Mouse (Mus musculus) neutrophil, adult 65 days (primary cell): ENCODE data around the gene Sval3. TPM values are rescaled to one million over a fixed set of nuclear protein-coding genes. Genes with fewer than 3 reads are reported as not detected.

Experiments
- total RNA-seq: library from RNA; stranded (reverse); gene quantifications from 2 replicates; pipeline ENCODE4 v1.2.4, GENCODE M21; 2023

The Sval3 gene
- total RNA-seq = not detected in 2 replicates

DNA sequence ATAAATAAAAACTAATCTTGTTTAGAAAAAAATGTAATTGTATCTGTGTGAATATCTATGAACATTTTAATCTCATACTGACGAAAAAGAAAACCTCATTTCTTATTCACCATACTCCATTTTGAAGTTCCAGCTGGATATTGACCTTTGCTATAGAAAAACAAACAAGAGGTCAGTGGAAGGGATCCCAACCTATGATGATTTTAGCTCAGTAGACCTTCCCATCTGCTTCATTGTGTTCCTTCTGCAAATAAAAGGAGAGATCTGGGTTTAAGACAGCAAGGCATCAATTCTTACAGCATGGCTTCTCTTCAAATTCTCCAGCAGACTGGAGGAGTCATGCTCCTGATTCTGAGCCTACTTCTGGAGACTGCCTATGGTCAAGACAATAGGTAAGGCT lies at the start of gene Sval3:
Sval3 (plus strand) TSS at position 301 of the 400 bp plus-strand sequence.

DNA sequence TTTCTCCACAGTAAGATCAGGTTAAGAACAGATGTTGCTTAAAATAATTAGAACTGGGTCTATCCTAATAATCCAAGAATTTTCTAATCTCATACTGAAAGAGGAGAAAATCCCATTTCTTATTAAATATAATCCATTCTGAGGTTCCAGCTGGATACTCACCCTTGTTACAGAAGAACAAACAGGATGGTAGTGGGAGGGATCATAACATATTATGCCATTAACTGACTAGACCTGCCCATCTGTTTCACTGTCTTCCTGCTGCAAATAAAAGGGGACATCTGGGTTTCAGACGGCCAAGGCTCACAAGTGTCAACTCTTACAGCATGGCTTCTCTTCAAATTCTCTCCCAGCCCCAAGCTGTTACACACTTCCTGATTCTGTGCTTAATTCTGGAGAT lies 16.6 kb upstream of the Sval3 start, which contains the start of gene Sval1:
Sval1 (plus strand) TSS at position 301 of the 400 bp plus-strand sequence.

Other genes with a start within 250 kb of the Sval3 start
- not detected in 2 replicates for gene Olfr459, start 193.0 kb upstream of the Sval3 start, total RNA-seq
- not detected in 2 replicates for gene Pip, start 120.6 kb upstream of the Sval3 start, total RNA-seq
- gene Sval2, start 115.2 kb upstream of the Sval3 start, total RNA-seq = not detected in 2 replicates
- gene Sval1, start 16.5 kb upstream of the Sval3 start, total RNA-seq = not detected in 2 replicates
- gene Sva, start 70.3 kb downstream of the Sval3 start, total RNA-seq = not detected in 2 replicates
- not detected in 2 replicates for gene Tas2r139, start 172.8 kb downstream of the Sval3 start, total RNA-seq
- gene Tas2r144, start 247.2 kb downstream of the Sval3 start, total RNA-seq = not detected in 2 replicates